Mouse (Mus musculus): Measurements from ENCODE around the gene Plekho1. TPM values are rescaled to one million over a fixed set of nuclear protein-coding genes. Genes with fewer than 3 reads are reported as not detected.
A peak's percentile ranks its signal among the peaks of the same experiment; 100 is the strongest.
"Not testable (repeated sequence)": the region's sequence is repeated elsewhere in the genome, so short reads cannot be mapped to it uniquely, and the experiment has no call there.

Gene Plekho1
- polyA plus RNA-seq (2016; fragmentation: Nextera tagmentation; extraction: Ambion mirVana), result 75.0 and 83.5 TPM in 2 replicates

DNA sequence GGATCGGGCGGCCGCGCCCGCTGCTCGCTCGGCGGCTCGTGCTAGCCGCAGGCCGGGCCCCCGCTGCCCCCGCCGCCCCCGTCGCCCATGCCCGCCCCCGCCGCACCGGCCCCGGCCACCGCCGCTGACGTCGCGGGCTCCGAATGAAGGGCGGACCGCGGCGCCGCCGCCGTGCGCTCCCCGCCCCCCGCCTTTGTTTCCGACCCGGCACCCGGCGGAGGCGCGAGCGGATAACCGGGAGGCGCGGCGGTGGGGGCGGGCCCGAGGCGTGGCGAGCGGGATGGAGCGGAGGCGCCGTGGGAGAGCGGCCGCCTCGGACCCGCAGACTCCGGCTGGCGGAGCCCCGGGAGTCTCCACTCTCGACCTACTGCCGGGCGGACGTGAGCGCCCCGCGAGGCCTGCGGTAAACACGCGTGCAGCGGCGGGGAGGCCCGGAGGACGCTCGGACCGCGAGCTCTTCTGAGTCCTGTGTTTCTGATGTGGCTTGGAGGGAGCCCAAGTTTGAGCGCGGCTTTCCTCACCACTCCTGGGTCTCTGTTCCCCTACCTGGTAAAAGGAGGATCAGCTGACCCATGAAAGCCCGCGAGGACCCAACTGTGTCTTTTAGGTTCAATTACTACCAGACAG, at the start of gene Plekho1:
Gene Plekho1 (minus strand): TSS at position 200 of the 627 bp plus-strand sequence.
- H3K9me3 ChIP-seq, result no peaks in the 10 kb centered on the region
- WGBS, result under 1% methylated on average over 79 of the region's 84 CpGs

DNA sequence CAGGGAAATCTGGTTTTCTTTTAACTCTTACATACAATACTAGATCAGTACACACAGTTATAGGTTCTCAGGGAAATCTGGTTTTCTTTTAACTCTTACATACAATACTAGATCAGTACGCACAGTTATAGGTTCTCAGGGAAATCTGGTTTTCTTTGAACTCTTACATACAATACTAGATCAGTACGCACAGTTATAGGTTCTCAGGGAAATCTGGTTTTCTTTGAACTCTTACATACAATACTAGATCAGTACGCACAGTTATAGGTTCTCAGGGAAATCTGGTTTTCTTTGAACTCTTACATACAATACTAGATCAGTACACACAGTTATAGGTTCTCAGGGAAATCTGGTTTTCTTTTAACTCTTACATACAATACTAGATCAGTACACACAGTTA, 48.8 kb upstream of the Plekho1 start:
- H3K27ac ChIP-seq; DNase-seq (ENCODE audit: low spot score); H3K4me1 ChIP-seq (replicated peaks); H3K27me3 ChIP-seq (ENCODE audit: insufficient read depth, poor library complexity, severe bottlenecking); H3K9me3 ChIP-seq; H3K4me3 ChIP-seq: not testable (repeated sequence)
- 88% methylated on average over 3 of the region's 3 CpGs for WGBS
- H3K36me3 ChIP-seq, result peaks cover 12% of the 10 kb centered on the region

More for the DNA sequence above, at the start of gene Plekho1:
- Histone ChIP-seq H3K4me3 (peak within 1 kb of the TSS; percentile 77), H3K27me3 (ENCODE audit: insufficient read depth, poor library complexity, severe bottlenecking) (no peaks in the 10 kb centered on the region), H3K36me3 (peaks cover 35% of the 10 kb centered on the region), H3K27ac (peak within 1 kb of the TSS; percentile 100), H3K4me1 (replicated peaks) (peaks cover 74% of the 10 kb centered on the region)
- peak; percentile 71 for DNase-seq (ENCODE audit: low spot score)

DNA sequence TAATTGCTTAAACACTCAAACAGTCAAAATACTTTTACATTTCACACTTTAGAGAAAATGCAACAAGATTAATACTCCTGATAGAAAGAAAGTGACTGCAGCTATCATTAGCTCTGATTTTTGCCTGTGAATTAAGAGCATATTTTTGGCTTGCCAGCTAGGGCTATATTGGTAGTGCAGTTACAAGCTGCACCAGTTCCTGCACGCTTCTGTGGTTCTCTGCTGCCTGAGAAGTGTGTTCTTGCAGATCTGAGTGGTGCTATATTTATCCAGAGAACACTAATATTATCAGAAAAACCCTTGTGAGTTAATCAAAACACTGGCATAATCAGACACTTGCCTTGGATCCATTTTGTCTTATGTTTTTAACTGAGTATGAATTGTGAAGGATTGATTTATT, 47.3 kb upstream of the Plekho1 start:
- Histone ChIP-seq H3K4me3 (no peak overlapping the region), H3K27me3 (ENCODE audit: insufficient read depth, poor library complexity, severe bottlenecking) (no peaks in the 10 kb centered on the region), H3K27ac (no peak overlapping the region), H3K9me3 (no peaks in the 10 kb centered on the region), H3K36me3 (peaks cover 12% of the 10 kb centered on the region), H3K4me1 (replicated peaks) (no peaks in the 10 kb centered on the region)
- no peak for DNase-seq (ENCODE audit: low spot score)
- 86% methylated on average over 1 of the region's 1 CpGs for WGBS

DNA sequence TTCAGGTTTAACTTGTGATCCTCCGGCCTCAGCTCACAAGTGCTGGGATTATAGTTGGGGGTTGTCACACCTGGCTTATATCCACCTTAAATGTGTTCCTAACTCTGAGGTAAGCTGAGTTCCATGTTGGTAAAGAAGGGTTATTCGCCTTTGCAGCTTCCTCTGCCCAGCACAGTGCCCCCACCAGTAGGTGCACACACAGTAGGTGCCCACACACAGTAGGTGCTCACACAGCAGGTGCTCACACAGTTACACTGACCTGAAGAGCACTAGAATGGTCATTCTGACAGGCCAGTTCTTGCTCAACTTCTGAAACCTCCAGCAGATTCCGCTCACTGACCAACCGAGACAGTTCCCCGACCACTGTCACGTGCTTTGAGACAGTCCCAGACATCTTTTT, 45.3 kb upstream of the Plekho1 start:
- DNase-seq (ENCODE audit: low spot score), result no peak
- H3K4me1 ChIP-seq (replicated peaks), result no peaks in the 10 kb centered on the region
- WGBS, result 94% methylated on average over 6 of the region's 6 CpGs
- no peak overlapping the region for H3K4me3 ChIP-seq
- no peaks in the 10 kb centered on the region for H3K9me3 ChIP-seq
- peaks cover 10% of the 10 kb centered on the region for H3K36me3 ChIP-seq
- no peaks in the 10 kb centered on the region for H3K27me3 ChIP-seq (ENCODE audit: insufficient read depth, poor library complexity, severe bottlenecking)
- no peak overlapping the region for H3K27ac ChIP-seq

DNA sequence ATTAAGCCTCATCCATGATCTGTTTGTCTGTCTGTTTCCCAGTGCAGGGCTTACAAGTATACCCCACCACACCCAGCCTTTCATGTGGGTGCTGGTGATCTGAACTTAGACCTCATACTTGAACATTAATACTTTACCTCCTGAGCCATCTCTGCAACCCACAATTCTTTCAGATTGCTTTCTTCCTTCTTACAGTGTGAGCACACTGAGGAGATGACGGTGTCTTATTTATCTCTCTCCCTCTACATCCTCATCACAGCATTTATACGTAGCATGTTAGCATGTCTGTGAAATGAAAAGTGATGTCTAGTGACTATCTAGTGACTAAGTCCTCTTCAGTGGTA, 44.8 kb upstream of the Plekho1 start:
- 97% methylated on average over 2 of the region's 2 CpGs for WGBS
- no peaks in the 10 kb centered on the region for H3K27me3 ChIP-seq (ENCODE audit: insufficient read depth, poor library complexity, severe bottlenecking)

DNA sequence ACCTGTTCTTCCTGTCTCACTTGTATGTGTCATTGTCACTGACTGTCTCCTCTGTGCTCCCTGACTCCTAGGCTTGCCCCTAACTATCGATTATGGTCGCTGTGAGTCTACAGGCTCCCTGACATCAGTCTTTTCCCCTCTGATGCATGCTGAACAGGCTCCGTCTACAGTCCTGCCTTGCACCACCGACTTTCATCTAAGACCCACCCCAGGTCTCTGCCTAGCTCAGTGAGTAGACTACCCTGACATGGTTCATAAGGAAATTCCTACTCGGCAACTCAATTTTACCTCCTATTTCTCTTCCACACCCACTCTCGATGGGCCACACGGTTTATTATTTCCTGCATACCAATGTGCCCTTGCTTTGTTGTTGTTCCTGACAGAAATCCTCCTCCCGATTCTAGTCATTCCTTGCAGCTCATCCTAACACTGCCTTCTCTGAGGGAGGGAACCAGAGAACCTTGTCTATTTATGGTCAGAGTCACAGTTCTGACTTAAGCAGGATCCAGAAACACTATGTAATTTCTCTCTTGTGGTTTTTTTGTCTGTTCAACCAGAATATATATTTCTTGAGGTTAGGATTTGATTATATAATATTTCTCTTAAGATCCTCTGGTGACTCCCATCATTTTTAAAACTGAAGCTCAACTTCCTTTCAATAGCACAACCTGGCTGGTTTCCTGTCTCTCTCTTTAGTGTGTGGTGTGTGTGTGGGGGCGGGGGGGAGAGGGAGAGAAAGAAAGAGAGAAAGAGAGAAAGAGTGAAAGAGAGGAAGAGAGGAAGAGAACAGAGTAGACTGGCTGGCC, 44.3 kb upstream of the Plekho1 start:
- Histone ChIP-seq H3K27me3 (ENCODE audit: insufficient read depth, poor library complexity, severe bottlenecking) (no peaks in the 10 kb centered on the region), H3K4me1 (replicated peaks) (no peaks in the 10 kb centered on the region), H3K9me3 (no peaks in the 10 kb centered on the region), H3K36me3 (peaks cover under 1% of the 10 kb centered on the region; the same call in 1 of the 2 replicates), H3K27ac (no peak overlapping the region), H3K4me3 (no peak overlapping the region)
- no peak for DNase-seq (ENCODE audit: low spot score)
- 85% methylated on average over 9 of the region's 9 CpGs for WGBS

More for the DNA sequence above, 44.8 kb upstream of the Plekho1 start:
- DNase-seq (ENCODE audit: low spot score), result no peak
- Histone ChIP-seq H3K9me3 (no peaks in the 10 kb centered on the region), H3K27ac (no peak overlapping the region), H3K4me1 (replicated peaks) (no peaks in the 10 kb centered on the region), H3K4me3 (no peak overlapping the region), H3K36me3 (peaks cover 6% of the 10 kb centered on the region)

DNA sequence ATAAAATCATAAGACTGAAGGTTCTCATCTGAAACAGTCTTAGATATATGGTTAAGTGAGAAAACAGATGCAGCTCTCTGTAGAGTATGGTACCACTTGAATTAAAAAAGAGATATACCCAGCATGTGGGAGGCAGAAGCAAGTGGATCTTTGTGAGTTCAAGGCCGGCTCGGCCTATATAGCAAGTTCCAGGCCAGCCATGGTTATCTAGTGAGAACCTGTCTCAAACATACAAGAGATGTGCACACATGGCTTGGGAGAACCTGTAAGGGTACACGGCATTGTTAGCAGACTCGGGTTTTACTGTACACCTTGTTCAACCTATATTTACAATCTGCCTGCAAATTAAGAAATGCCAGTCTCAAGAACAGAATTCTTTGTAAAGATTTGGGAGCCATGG, 43.0 kb upstream of the Plekho1 start:
- Histone ChIP-seq H3K36me3 (no peaks in the 10 kb centered on the region), H3K27ac (no peak overlapping the region), H3K4me3 (no peak overlapping the region), H3K4me1 (replicated peaks) (no peaks in the 10 kb centered on the region), H3K27me3 (ENCODE audit: insufficient read depth, poor library complexity, severe bottlenecking) (no peaks in the 10 kb centered on the region), H3K9me3 (no peaks in the 10 kb centered on the region)
- DNase-seq (ENCODE audit: low spot score), result no peak
- 96% methylated on average over 4 of the region's 4 CpGs for WGBS

DNA sequence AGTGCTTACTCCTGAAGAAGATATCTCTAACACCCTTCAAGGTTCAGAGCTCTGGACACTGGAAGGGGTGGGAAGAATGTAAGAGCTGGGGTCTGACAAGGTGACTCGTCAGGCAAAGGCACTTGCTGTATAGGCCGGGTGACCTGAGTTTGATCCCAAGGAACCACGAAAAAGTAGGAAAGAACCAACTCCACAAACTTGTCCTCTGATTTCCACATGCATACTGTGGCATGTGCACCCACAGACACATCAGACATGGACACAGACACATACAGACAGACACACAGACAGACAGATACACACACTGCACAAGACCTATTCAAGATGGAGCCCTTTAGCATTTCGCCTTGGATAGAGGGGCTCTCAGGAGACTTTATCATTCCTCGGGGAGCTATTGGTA, 42.4 kb upstream of the Plekho1 start:
- Histone ChIP-seq H3K9me3 (no peaks in the 10 kb centered on the region), H3K4me1 (replicated peaks) (no peaks in the 10 kb centered on the region), H3K27me3 (ENCODE audit: insufficient read depth, poor library complexity, severe bottlenecking) (no peaks in the 10 kb centered on the region), H3K36me3 (peaks cover 6% of the 10 kb centered on the region; the same call in 1 of the 2 replicates), H3K27ac (no peak overlapping the region), H3K4me3 (no peak overlapping the region)
- 89% methylated on average over 5 of the region's 5 CpGs for WGBS
- no peak for DNase-seq (ENCODE audit: low spot score)

DNA sequence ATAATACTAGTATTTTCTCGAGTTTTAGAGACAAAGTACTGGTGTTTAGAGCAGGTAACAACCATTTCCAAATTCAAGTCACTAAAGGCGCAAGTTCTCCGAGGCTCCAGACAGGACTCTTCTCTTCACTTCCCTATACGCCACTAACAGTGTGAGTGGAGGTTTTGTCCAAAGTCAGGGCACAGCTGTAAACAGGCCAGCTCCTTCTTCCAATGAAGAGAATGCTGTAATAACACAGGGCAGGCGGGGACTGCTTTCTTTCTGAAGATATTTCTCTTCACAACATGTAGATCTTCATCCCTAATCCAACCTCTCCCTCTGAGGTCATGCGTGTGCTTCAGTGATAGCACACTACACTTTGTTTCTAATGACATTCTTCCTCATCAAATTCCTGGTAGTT, 41.0 kb upstream of the Plekho1 start:
- Histone ChIP-seq H3K36me3 (peaks cover 17% of the 10 kb centered on the region), H3K9me3 (no peaks in the 10 kb centered on the region), H3K4me3 (no peak overlapping the region), H3K27me3 (ENCODE audit: insufficient read depth, poor library complexity, severe bottlenecking) (no peaks in the 10 kb centered on the region), H3K4me1 (replicated peaks) (no peaks in the 10 kb centered on the region), H3K27ac (no peak overlapping the region)
- 92% methylated on average over 6 of the region's 6 CpGs for WGBS
- DNase-seq (ENCODE audit: low spot score), result no peak

DNA sequence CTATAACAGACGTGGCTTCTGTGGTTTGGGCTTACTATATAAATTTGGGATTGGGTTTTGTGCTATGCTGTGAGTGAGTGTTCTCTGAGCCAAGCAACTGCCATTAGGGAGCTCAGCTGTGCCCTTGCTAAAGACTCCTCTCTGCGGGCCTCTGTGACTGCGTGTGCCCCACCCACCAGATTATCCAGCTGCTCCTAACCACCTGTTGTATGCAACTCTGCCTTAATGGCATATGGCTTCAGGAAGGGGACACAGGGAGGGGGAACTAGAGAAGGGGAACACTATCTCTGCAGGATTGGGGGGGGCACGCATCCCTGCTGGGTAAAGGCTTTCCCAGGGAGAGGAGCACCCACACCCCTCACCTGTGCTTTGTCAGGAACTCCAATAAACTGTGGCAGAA, 37.2 kb upstream of the Plekho1 start:
- peaks cover 22% of the 10 kb centered on the region for H3K36me3 ChIP-seq
- DNase-seq (ENCODE audit: low spot score), result no peak
- WGBS, result 91% methylated on average over 4 of the region's 4 CpGs
- no peaks in the 10 kb centered on the region for H3K27me3 ChIP-seq (ENCODE audit: insufficient read depth, poor library complexity, severe bottlenecking)
- no peaks in the 10 kb centered on the region for H3K9me3 ChIP-seq
- no peak overlapping the region for H3K4me3 ChIP-seq
- no peak overlapping the region for H3K27ac ChIP-seq
- no peaks in the 10 kb centered on the region for H3K4me1 ChIP-seq (replicated peaks)

DNA sequence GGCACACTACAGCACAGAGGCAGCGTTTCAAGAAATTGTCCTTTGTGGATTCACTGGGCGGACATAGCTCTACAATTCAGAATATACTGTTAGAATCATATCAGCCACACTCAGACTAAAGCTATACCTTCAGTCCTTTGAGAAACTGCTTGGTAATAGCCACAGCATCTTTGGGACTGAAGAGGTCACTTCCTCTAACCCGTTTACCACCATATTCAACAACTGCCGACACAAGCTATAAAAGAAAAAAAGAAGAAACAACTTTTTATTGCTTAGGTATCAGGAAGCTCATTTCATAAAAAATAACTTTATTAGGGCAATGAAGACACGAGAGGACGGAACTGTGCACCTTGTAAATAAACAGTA, 36.8 kb upstream of the Plekho1 start:
- Histone ChIP-seq H3K36me3 (peaks cover 22% of the 10 kb centered on the region), H3K27ac (no peak overlapping the region), H3K9me3 (no peaks in the 10 kb centered on the region), H3K4me1 (replicated peaks) (no peaks in the 10 kb centered on the region), H3K27me3 (ENCODE audit: insufficient read depth, poor library complexity, severe bottlenecking) (no peaks in the 10 kb centered on the region), H3K4me3 (no peak overlapping the region)
- no peak for DNase-seq (ENCODE audit: low spot score)
- WGBS, result 92% methylated on average over 6 of the region's 6 CpGs

DNA sequence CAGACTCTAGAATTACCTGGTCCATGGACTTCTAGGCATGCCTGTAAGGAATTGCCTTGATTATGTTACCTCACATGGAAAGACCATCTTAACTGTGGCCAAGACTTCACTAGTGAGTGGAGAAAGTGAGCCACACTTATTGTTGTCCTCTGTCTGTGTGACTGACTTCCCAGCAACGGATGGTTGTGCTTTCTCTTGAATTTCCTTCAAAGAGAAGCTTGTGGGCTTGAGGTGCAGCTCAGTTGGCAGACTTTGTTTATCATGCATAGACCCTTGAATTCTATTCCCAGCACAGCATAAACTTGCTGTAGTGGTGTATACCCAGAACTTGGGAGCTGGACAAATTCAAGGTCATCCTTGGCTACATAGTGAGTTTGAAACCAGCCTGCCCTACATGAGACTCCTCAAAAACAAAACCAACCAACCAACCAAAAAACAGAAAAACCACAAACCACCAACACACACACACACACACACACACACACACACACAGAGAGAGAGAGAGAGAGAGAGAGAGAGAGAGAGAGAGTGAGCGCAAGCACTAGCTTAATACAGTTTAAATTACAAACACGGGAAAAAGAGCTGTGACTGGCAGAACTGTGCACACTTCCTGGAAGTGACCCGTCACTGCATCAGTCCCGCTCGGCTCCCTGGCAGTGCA, 36.3 kb upstream of the Plekho1 start:
- H3K9me3 ChIP-seq, result no peaks in the 10 kb centered on the region
- DNase-seq (ENCODE audit: low spot score), result no peak
- 86% methylated on average over 6 of the region's 6 CpGs for WGBS

DNA sequence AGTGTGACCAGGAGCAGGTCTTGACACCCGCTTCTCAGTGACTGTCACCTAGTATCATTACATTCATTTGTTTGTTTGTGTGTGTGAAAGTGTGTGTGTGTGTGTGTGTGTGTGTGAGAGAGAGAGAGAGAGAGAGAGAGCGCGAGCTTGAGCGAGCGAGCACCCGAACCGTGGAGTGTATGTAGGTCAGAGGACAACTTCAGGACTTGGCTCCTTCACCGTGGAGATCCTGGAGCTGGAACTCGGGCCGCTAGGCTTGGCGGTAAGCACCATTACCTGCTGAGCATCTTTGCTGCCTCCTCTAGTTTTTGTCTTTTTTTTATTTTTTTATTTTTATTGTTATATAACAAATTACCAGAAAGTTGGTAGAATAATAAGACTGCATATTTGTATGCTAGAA, 34.0 kb upstream of the Plekho1 start:
- no peaks in the 10 kb centered on the region for H3K9me3 ChIP-seq
- 89% methylated on average over 11 of the region's 11 CpGs for WGBS
- no peak overlapping the region for H3K27ac ChIP-seq
- no peak overlapping the region for H3K4me3 ChIP-seq
- H3K4me1 ChIP-seq (replicated peaks), result no peaks in the 10 kb centered on the region
- no peak for DNase-seq (ENCODE audit: low spot score)
- H3K36me3 ChIP-seq, result peaks cover 29% of the 10 kb centered on the region
- no peaks in the 10 kb centered on the region for H3K27me3 ChIP-seq (ENCODE audit: insufficient read depth, poor library complexity, severe bottlenecking)

More for the DNA sequence above, 36.3 kb upstream of the Plekho1 start:
- H3K4me3 ChIP-seq, result no peak overlapping the region
- H3K27ac ChIP-seq, result no peak overlapping the region
- H3K27me3 ChIP-seq (ENCODE audit: insufficient read depth, poor library complexity, severe bottlenecking), result no peaks in the 10 kb centered on the region
- H3K4me1 ChIP-seq (replicated peaks), result no peaks in the 10 kb centered on the region
- H3K36me3 ChIP-seq, result peaks cover 23% of the 10 kb centered on the region

All from hindbrain, embryonic 10.5 days (tissue).